Mouse (Mus musculus) T-helper 17 cell (primary cell): ENCODE data around the gene Pdlim5.

Experiments
- in situ Hi-C, 2 experiments: fragments of 300-600 bp; cut with MboI, MseI; formaldehyde crosslinking; loops; 1 replicate in 1 of 2; 2 replicates in 1 of 2; pipeline ENCODE4 v1.15.1; 2025; ENCODE audit warnings: high pct_unique_total_duplicates in 2 of 2

Pdlim5 gene

GRCm38 (mm10) chr3:142339440-142340251, 55.9 kb downstream of the Pdlim5 start:
- in situ Hi-C loops: no loop called here

- in situ Hi-C loops: no loop called here
Observed at GRCm38 (mm10) chr3:142338058-142338457, 57.4 kb downstream of the Pdlim5 start.

- in situ Hi-C loops: no loop called here
Observed at GRCm38 (mm10) chr3:142334496-142334895, 61.0 kb downstream of the Pdlim5 start.

GRCm38 (mm10) chr3:142333458-142333857, 62.0 kb downstream of the Pdlim5 start:
- in situ Hi-C loops: no loop called here

- in situ Hi-C loops: no loop called here
Observed at GRCm38 (mm10) chr3:142332716-142333115, 62.8 kb downstream of the Pdlim5 start.

- in situ Hi-C loops: no loop called here
Observed at GRCm38 (mm10) chr3:142331872-142332554, 63.5 kb downstream of the Pdlim5 start.

- in situ Hi-C loops: no loop called here
Observed at GRCm38 (mm10) chr3:142330425-142330824, 65.1 kb downstream of the Pdlim5 start.

- in situ Hi-C loops: no loop called here
Observed at GRCm38 (mm10) chr3:142323592-142323991, 71.9 kb downstream of the Pdlim5 start.

- in situ Hi-C loops: no loop called here
Observed at GRCm38 (mm10) chr3:142321930-142322329, 73.6 kb downstream of the Pdlim5 start.

GRCm38 (mm10) chr3:142318147-142318546, 77.3 kb downstream of the Pdlim5 start:
- in situ Hi-C loops: loop anchor here in 1 of 2 experiments (10.0 kb wide), 1 partner anchor 1837 kb away; no protein-coding TSS in a partner anchor

- in situ Hi-C loops: loop anchor here in 1 of 2 experiments (10.0 kb wide), 1 partner anchor 1839 kb away; no protein-coding TSS in a partner anchor
Observed at GRCm38 (mm10) chr3:142316138-142316740, 79.3 kb downstream of the Pdlim5 start.

GRCm38 (mm10) chr3:142311075-142311474, 84.4 kb downstream of the Pdlim5 start:
- in situ Hi-C loops: loop anchor here in 1 of 2 experiments (10.0 kb wide), 1 partner anchor 1844 kb away; no protein-coding TSS in a partner anchor

- in situ Hi-C loops: loop anchor here in 1 of 2 experiments (10.0 kb wide), 1 partner anchor 1844 kb away; no protein-coding TSS in a partner anchor
Observed at GRCm38 (mm10) chr3:142310446-142310845, 85.0 kb downstream of the Pdlim5 start.

- in situ Hi-C loops: loop anchor here (5.0 kb wide), 3 partner anchors 147 to 187 kb away; no protein-coding TSS in a partner anchor
Observed at GRCm38 (mm10) chr3:142295287-142295676, 100.2 kb downstream of the Pdlim5 start.

GRCm38 (mm10) chr3:142294616-142295286, 100.7 kb downstream of the Pdlim5 start:
- in situ Hi-C loops: loop anchor here (5.0 kb wide), 3 partner anchors 148 to 188 kb away; no protein-coding TSS in a partner anchor

- in situ Hi-C loops: no loop called here
Observed at GRCm38 (mm10) chr3:142293561-142293960, 101.9 kb downstream of the Pdlim5 start.

GRCm38 (mm10) chr3:142282706-142283105, 112.8 kb downstream of the Pdlim5 start:
- in situ Hi-C loops: no loop called here

GRCm38 (mm10) chr3:142281656-142282055, 113.8 kb downstream of the Pdlim5 start:
- in situ Hi-C loops: no loop called here

GRCm38 (mm10) chr3:142281093-142281445, 114.4 kb downstream of the Pdlim5 start:
- in situ Hi-C loops: no loop called here

- in situ Hi-C loops: no loop called here
Observed at GRCm38 (mm10) chr3:142280366-142281092, 115.0 kb downstream of the Pdlim5 start.

- in situ Hi-C loops: loop anchor here (5.0 to 10.0 kb wide), 3 partner anchors 244 to 412 kb away; no protein-coding TSS in a partner anchor
Observed at GRCm38 (mm10) chr3:142279011-142279410, 116.5 kb downstream of the Pdlim5 start.
